Comparison of ENCODE assay signal across 8 mouse cellular contexts in genomic region chr13:53096615-53097014, GRCm38 (mm10).
A peak's percentile ranks its signal among the peaks of the same experiment; 100 is the strongest.
DNase-seq lines count a peak whose midpoint lies in the region; ATAC-seq lines count a peak whose summit lies in the region.

No protein-coding gene starts in this region.

- no peaks in the 10 kb centered on the region for H3K9me3 ChIP-seq in heart, embryonic 12.5 days (replicated peaks)

- 15% methylated on average over 8 of the region's 8 CpGs for WGBS in heart, embryonic 12.5 days

- H3K27ac ChIP-seq in heart, embryonic 12.5 days (ENCODE audit: poor library complexity, severe bottlenecking) = no peak overlapping the region

- intact Hi-C loops in heart, postnatal 10 days (cut with DNase I) = loop anchor here (1.0 to 5.0 kb wide), 4 partner anchors 98 to 438 kb away; partner anchors contain the start of gene Nfil3
- intact Hi-C loops in left cerebral cortex, postnatal 14 days (cut with DNase I) = loop anchor here (2.0 to 10.0 kb wide), 5 partner anchors 114 to 842 kb away; partner anchors contain the start of gene Nfil3

- no peaks in the 10 kb centered on the region for H3K36me3 ChIP-seq in heart, embryonic 12.5 days

- H3K4me1 ChIP-seq in heart, embryonic 12.5 days (replicated peaks) = peaks cover 15% of the 10 kb centered on the region

- DNase-seq in heart, postnatal 10 days = peak; percentile 81 to 86
- DNase-seq in T-cell, adult 2 months (ENCODE audit: low spot score) = peak; percentile 16
- peak; percentile 76 to 79 for DNase-seq in cerebellum, postnatal 36 days
- peak; percentile 85 for DNase-seq in heart, postnatal 4 days
- peak; percentile 62 to 79 for DNase-seq in left cerebral cortex, postnatal 14 days (ENCODE audit: low spot score in 2 of 2)
- DNase-seq in testis, postnatal 10 days (ENCODE audit: low spot score) = peak; percentile 87

- no peak overlapping the region for H3K4me3 ChIP-seq in heart, embryonic 12.5 days

- H3K4me2 ChIP-seq in heart, embryonic 12.5 days = no peak overlapping the region

- peaks cover 4% of the 10 kb centered on the region; the same call in 1 of the 2 replicates for H3K27me3 ChIP-seq in heart, embryonic 12.5 days (replicated peaks)

- H3K9ac ChIP-seq in heart, embryonic 12.5 days = no peak overlapping the region

- ATAC-seq in heart, embryonic 12.5 days (ENCODE audit: insufficient number of reproducible peaks, low FRiP score) = no peak
- peak; percentile 74; the same call in 1 of the 2 replicates for ATAC-seq in monocyte, adult 5-6 weeks (replicated peaks; ENCODE audit: insufficient number of reproducible peaks, low FRiP score, low TSS enrichment, poor library complexity, severe bottlenecking)

Comparison
In these comparisons a context has a peak if more than half of its experiments do, and no peak if none do; other contexts are left out.
1. DNase-seq: peak in every context shown above with its lines; median percentile 87 in testis, postnatal 10 days; 85 in heart, postnatal 4 days; 84 in heart, postnatal 10 days; 78 in cerebellum, postnatal 36 days; 70 in left cerebral cortex, postnatal 14 days; 16 in T-cell, adult 2 months.